Mouse (Mus musculus) subcutaneous adipose tissue, adult 2 months (tissue): Measurements from ENCODE around the gene Ripor2. TPM values are rescaled to one million over a fixed set of nuclear protein-coding genes. Genes with fewer than 3 reads are reported as not detected.

Experiments
- polyA plus RNA-seq: library from polyadenylated mRNA; depleted of rRNA; stranded (reverse); fragments of >200 nt; gene quantifications from 2 replicates; pipeline ENCODE4 v1.2.3, GENCODE M21; 2012; ENCODE audit warnings: low replicate concordance; rRNA removed

Gene Ripor2
- polyA plus RNA-seq: 2.2 and 29.4 TPM in 2 replicates

GRCm38 (mm10) chr13:24581833-24582232 is at the start of gene Ripor2:
Ripor2 (plus strand) TSS chr13:24582189.

GRCm38 (mm10) chr13:24741028-24741427 is 159.0 kb downstream of the Ripor2 start, which contains the start of gene Armh2:
Armh2 (plus strand) TSS chr13:24741232.

GRCm38 (mm10) chr13:24761403-24762227 is 179.6 kb downstream of the Ripor2 start, which contains the start of gene Gmnn:
Gmnn (minus strand) TSS chr13:24761923.

Other genes with a start within 250 kb of the Ripor2 start
- gene Armh2, start 159.0 kb downstream of the Ripor2 start, polyA plus RNA-seq: not detected in 2 replicates
- 1.1 and 2.9 TPM in 2 replicates for gene Gmnn, start 179.7 kb downstream of the Ripor2 start, polyA plus RNA-seq
- 26.1 and 38.5 TPM in 2 replicates for gene BC005537, start 219.5 kb downstream of the Ripor2 start, polyA plus RNA-seq
- 46.3 and 67.5 TPM in 2 replicates for gene Acot13, start 249.4 kb downstream of the Ripor2 start, polyA plus RNA-seq
- gene Tdp2, start 249.5 kb downstream of the Ripor2 start, polyA plus RNA-seq: 8.1 and 20.0 TPM in 2 replicates